Mouse (Mus musculus): ENCODE data around the gene Gnai3. TPM values are rescaled to one million over a fixed set of nuclear protein-coding genes. Genes with fewer than 3 reads are reported as not detected.

Gene Gnai3
- polyA plus RNA-seq, 2 experiments, result 89.8 to 166 TPM

GRCm38 (mm10) chr3:108105281-108105680, 40.7 kb downstream of the Gnai3 start:
- H3K4me1 ChIP-seq (ENCODE audit: control insufficient read depth, insufficient read depth, low read length), result no peaks in the 10 kb centered on the region
- no peak overlapping the region for H3K4me3 ChIP-seq (replicated peaks; ENCODE audit: low read length)
- H3K27ac ChIP-seq (replicated peaks; ENCODE audit: low read depth, low read length), result no peak overlapping the region
- no peak overlapping the region for H3K4me2 ChIP-seq (replicated peaks; ENCODE audit: low read depth, low read length, severe bottlenecking)
- no peak overlapping the region for H3K9ac ChIP-seq (ENCODE audit: low read depth, low read length, severe bottlenecking)
- peaks cover 49% of the 10 kb centered on the region for H3K36me3 ChIP-seq (ENCODE audit: control insufficient read depth, insufficient read depth, low read length)
- ATAC-seq (ENCODE audit: low FRiP score, low read depth), result no peak
- 92% methylated on average over 3 of the region's 3 CpGs for WGBS
- no peak for DNase-seq (ENCODE audit: low spot score)
- TF ChIP-seq POLR2A (IDR thresholded peaks at IDR 0.05; ENCODE audit: borderline replicate concordance, extremely low read depth, insufficient read depth, insufficient read length), result no peak
- no peaks in the 10 kb centered on the region for H3K27me3 ChIP-seq (ENCODE audit: control insufficient read depth, insufficient read depth, low read length)
- no peaks in the 10 kb centered on the region for H3K9me3 ChIP-seq (ENCODE audit: control insufficient read depth, low read length)

GRCm38 (mm10) chr3:108102075-108102474, 43.9 kb downstream of the Gnai3 start:
- Histone ChIP-seq H3K4me1 (ENCODE audit: control insufficient read depth, insufficient read depth, low read length) (no peaks in the 10 kb centered on the region), H3K4me2 (replicated peaks; ENCODE audit: low read depth, low read length, severe bottlenecking) (no peak overlapping the region), H3K9ac (ENCODE audit: low read depth, low read length, severe bottlenecking) (no peak overlapping the region), H3K36me3 (ENCODE audit: control insufficient read depth, insufficient read depth, low read length) (peaks cover 21% of the 10 kb centered on the region; the same call in 1 of the 2 replicates), H3K4me3 (replicated peaks; ENCODE audit: low read length) (no peak overlapping the region), H3K27me3 (ENCODE audit: control insufficient read depth, insufficient read depth, low read length) (no peaks in the 10 kb centered on the region), H3K27ac (replicated peaks; ENCODE audit: low read depth, low read length) (no peak overlapping the region), H3K9me3 (ENCODE audit: control insufficient read depth, low read length) (no peaks in the 10 kb centered on the region)
- no peak for TF ChIP-seq POLR2A (IDR thresholded peaks at IDR 0.05; ENCODE audit: borderline replicate concordance, extremely low read depth, insufficient read depth, insufficient read length)
- no peak for DNase-seq (ENCODE audit: low spot score)
- ATAC-seq (ENCODE audit: low FRiP score, low read depth), result no peak
- WGBS, result 91% methylated on average over 6 of the region's 6 CpGs

- 52% methylated on average over 3 of the region's 3 CpGs for WGBS
- no peak for ATAC-seq (ENCODE audit: low FRiP score, low read depth)
- no peak for DNase-seq (ENCODE audit: low spot score)
- H3K27ac ChIP-seq (replicated peaks; ENCODE audit: low read depth, low read length), result no peak overlapping the region
- H3K36me3 ChIP-seq (ENCODE audit: control insufficient read depth, insufficient read depth, low read length), result peaks cover 16% of the 10 kb centered on the region; the same call in 1 of the 2 replicates
- no peaks in the 10 kb centered on the region for H3K27me3 ChIP-seq (ENCODE audit: control insufficient read depth, insufficient read depth, low read length)
- H3K4me1 ChIP-seq (ENCODE audit: control insufficient read depth, insufficient read depth, low read length), result no peaks in the 10 kb centered on the region
- no peak overlapping the region for H3K4me3 ChIP-seq (replicated peaks; ENCODE audit: low read length)
- no peak for TF ChIP-seq POLR2A (IDR thresholded peaks at IDR 0.05; ENCODE audit: borderline replicate concordance, extremely low read depth, insufficient read depth, insufficient read length)
- H3K4me2 ChIP-seq (replicated peaks; ENCODE audit: low read depth, low read length, severe bottlenecking), result no peak overlapping the region
- no peaks in the 10 kb centered on the region for H3K9me3 ChIP-seq (ENCODE audit: control insufficient read depth, low read length)
- no peak overlapping the region for H3K9ac ChIP-seq (ENCODE audit: low read depth, low read length, severe bottlenecking)
Observed at GRCm38 (mm10) chr3:108101594-108101993, 44.4 kb downstream of the Gnai3 start.

- no peak overlapping the region for H3K9ac ChIP-seq (ENCODE audit: low read depth, low read length, severe bottlenecking)
- H3K27me3 ChIP-seq (ENCODE audit: control insufficient read depth, insufficient read depth, low read length), result no peaks in the 10 kb centered on the region
- H3K27ac ChIP-seq (replicated peaks; ENCODE audit: low read depth, low read length), result no peak overlapping the region
- ATAC-seq (ENCODE audit: low FRiP score, low read depth), result no peak
- TF ChIP-seq POLR2A (IDR thresholded peaks at IDR 0.05; ENCODE audit: borderline replicate concordance, extremely low read depth, insufficient read depth, insufficient read length), result no peak
- H3K36me3 ChIP-seq (ENCODE audit: control insufficient read depth, insufficient read depth, low read length), result no peaks in the 10 kb centered on the region
- H3K4me1 ChIP-seq (ENCODE audit: control insufficient read depth, insufficient read depth, low read length), result no peaks in the 10 kb centered on the region
- H3K9me3 ChIP-seq (ENCODE audit: control insufficient read depth, low read length), result no peaks in the 10 kb centered on the region
- DNase-seq (ENCODE audit: low spot score), result no peak
- H3K4me2 ChIP-seq (replicated peaks; ENCODE audit: low read depth, low read length, severe bottlenecking), result no peak overlapping the region
- 76% methylated on average over 6 of the region's 6 CpGs for WGBS
- H3K4me3 ChIP-seq (replicated peaks; ENCODE audit: low read length), result no peak overlapping the region
Observed at GRCm38 (mm10) chr3:108098316-108098715, 47.6 kb downstream of the Gnai3 start.

- no peak overlapping the region for H3K4me3 ChIP-seq (replicated peaks; ENCODE audit: low read length)
- no peaks in the 10 kb centered on the region for H3K4me1 ChIP-seq (ENCODE audit: control insufficient read depth, insufficient read depth, low read length)
- no peak overlapping the region for H3K4me2 ChIP-seq (replicated peaks; ENCODE audit: low read depth, low read length, severe bottlenecking)
- no peaks in the 10 kb centered on the region for H3K27me3 ChIP-seq (ENCODE audit: control insufficient read depth, insufficient read depth, low read length)
- no peaks in the 10 kb centered on the region for H3K36me3 ChIP-seq (ENCODE audit: control insufficient read depth, insufficient read depth, low read length)
- H3K27ac ChIP-seq (replicated peaks; ENCODE audit: low read depth, low read length), result no peak overlapping the region
- H3K9ac ChIP-seq (ENCODE audit: low read depth, low read length, severe bottlenecking), result no peak overlapping the region
- TF ChIP-seq POLR2A (IDR thresholded peaks at IDR 0.05; ENCODE audit: borderline replicate concordance, extremely low read depth, insufficient read depth, insufficient read length), result no peak
- H3K9me3 ChIP-seq (ENCODE audit: control insufficient read depth, low read length), result no peaks in the 10 kb centered on the region
- DNase-seq (ENCODE audit: low spot score) (no peak), ATAC-seq (ENCODE audit: low FRiP score, low read depth) (no peak)
- WGBS, result 66% methylated on average over 8 of the region's 8 CpGs
Observed at GRCm38 (mm10) chr3:108097656-108098055, 48.3 kb downstream of the Gnai3 start.

GRCm38 (mm10) chr3:108096726-108097125, 49.2 kb downstream of the Gnai3 start:
- ATAC-seq (ENCODE audit: low FRiP score, low read depth) (no peak), DNase-seq (ENCODE audit: low spot score) (no peak)
- TF ChIP-seq POLR2A (IDR thresholded peaks at IDR 0.05; ENCODE audit: borderline replicate concordance, extremely low read depth, insufficient read depth, insufficient read length), result no peak
- no peaks in the 10 kb centered on the region for H3K36me3 ChIP-seq (ENCODE audit: control insufficient read depth, insufficient read depth, low read length)
- no peaks in the 10 kb centered on the region for H3K9me3 ChIP-seq (ENCODE audit: control insufficient read depth, low read length)
- WGBS, result 87% methylated on average over 10 of the region's 10 CpGs
- H3K4me2 ChIP-seq (replicated peaks; ENCODE audit: low read depth, low read length, severe bottlenecking), result no peak overlapping the region
- H3K4me3 ChIP-seq (replicated peaks; ENCODE audit: low read length), result no peak overlapping the region
- no peak overlapping the region for H3K27ac ChIP-seq (replicated peaks; ENCODE audit: low read depth, low read length)
- no peaks in the 10 kb centered on the region for H3K4me1 ChIP-seq (ENCODE audit: control insufficient read depth, insufficient read depth, low read length)
- no peaks in the 10 kb centered on the region for H3K27me3 ChIP-seq (ENCODE audit: control insufficient read depth, insufficient read depth, low read length)
- no peak overlapping the region for H3K9ac ChIP-seq (ENCODE audit: low read depth, low read length, severe bottlenecking)

All from limb, embryonic 14.5 days (tissue).